Mouse (Mus musculus) forebrain, embryonic 11.5 days (tissue): Measurements from ENCODE around the gene Zfp639. TPM values are rescaled to one million over a fixed set of nuclear protein-coding genes. Genes with fewer than 3 reads are reported as not detected.

Experiments
- ATAC-seq: fragments of 200-750 bp; cut with Nextera tagmentation; replicated peaks from 2 replicates; pipeline ENCODE4 v1.8.0; 2017; ENCODE audit warnings: moderate TSS enrichment; ENCODE audit not compliant: low FRiP score
- DNase-seq: peaks from one replicate; pipeline ENCODE4 v3.0.0-alpha.2; 2017; ENCODE audit warnings: low spot score
- H3K27ac ChIP-seq: fragments of 300-500 bp; sonication (generic); 2 replicates; pipeline ENCODE4 v1.5.1; 2014; ENCODE audit warnings: low read depth, low read length
- H3K27me3 ChIP-seq: fragments of 300-500 bp; sonication (generic); 2 replicates; pipeline ENCODE4 v1.6.1; 2014; ENCODE audit warnings: mild to moderate bottlenecking, low read length, mixed read lengths; ENCODE audit not compliant: control insufficient read depth, insufficient read depth
- H3K36me3 ChIP-seq: fragments of 300-500 bp; sonication (generic); 2 replicates; pipeline ENCODE4 v1.6.1; 2014; ENCODE audit warnings: mild to moderate bottlenecking, low read length, moderate library complexity, mixed read lengths; ENCODE audit not compliant: control insufficient read depth, insufficient read depth
- H3K4me1 ChIP-seq: fragments of 300-500 bp; sonication (generic); replicated peaks from 2 replicates; pipeline ENCODE4 v1.6.1; 2014; ENCODE audit warnings: low read length, mixed read lengths; ENCODE audit not compliant: control insufficient read depth, insufficient read depth
- H3K4me2 ChIP-seq: fragments of 300-500 bp; sonication (generic); 2 replicates; pipeline ENCODE4 v1.6.1; 2014; ENCODE audit warnings: low read depth, mild to moderate bottlenecking, low read length, moderate library complexity, mixed read lengths; ENCODE audit not compliant: severe bottlenecking
- H3K4me3 ChIP-seq: fragments of 300-500 bp; sonication (generic); 2 replicates; pipeline ENCODE4 v1.5.1; 2014; ENCODE audit warnings: low read depth, low read length
- H3K9ac ChIP-seq: fragments of 300-500 bp; sonication (generic); 2 replicates; pipeline ENCODE4 v1.6.1; 2014; ENCODE audit warnings: low read length
- H3K9me3 ChIP-seq: fragments of 300-500 bp; sonication (generic); 2 replicates; pipeline ENCODE4 v1.6.1; 2016; ENCODE audit warnings: low read length, mixed read lengths; ENCODE audit not compliant: control insufficient read depth
- WGBS: fragments of 180-500 bp; shearing (Covaris S2); extraction: QIAGEN DNeasy Blood & Tissue Kit; methylation state at CpG from one replicate; pipeline ENCODE4 v1.1.7; 2014; 5-methylcytosine and 5-hydroxymethylcytosine counted together
- polyA plus RNA-seq: library from polyadenylated mRNA; unstranded; fragments of >200 nt; fragmentation: Nextera tagmentation; extraction: Ambion mirVana; gene quantifications from 2 replicates; pipeline ENCODE4 v1.2.1, GENCODE M21; 2014

The Zfp639 gene
- polyA plus RNA-seq: 47.0 and 56.9 TPM in 2 replicates

DNA sequence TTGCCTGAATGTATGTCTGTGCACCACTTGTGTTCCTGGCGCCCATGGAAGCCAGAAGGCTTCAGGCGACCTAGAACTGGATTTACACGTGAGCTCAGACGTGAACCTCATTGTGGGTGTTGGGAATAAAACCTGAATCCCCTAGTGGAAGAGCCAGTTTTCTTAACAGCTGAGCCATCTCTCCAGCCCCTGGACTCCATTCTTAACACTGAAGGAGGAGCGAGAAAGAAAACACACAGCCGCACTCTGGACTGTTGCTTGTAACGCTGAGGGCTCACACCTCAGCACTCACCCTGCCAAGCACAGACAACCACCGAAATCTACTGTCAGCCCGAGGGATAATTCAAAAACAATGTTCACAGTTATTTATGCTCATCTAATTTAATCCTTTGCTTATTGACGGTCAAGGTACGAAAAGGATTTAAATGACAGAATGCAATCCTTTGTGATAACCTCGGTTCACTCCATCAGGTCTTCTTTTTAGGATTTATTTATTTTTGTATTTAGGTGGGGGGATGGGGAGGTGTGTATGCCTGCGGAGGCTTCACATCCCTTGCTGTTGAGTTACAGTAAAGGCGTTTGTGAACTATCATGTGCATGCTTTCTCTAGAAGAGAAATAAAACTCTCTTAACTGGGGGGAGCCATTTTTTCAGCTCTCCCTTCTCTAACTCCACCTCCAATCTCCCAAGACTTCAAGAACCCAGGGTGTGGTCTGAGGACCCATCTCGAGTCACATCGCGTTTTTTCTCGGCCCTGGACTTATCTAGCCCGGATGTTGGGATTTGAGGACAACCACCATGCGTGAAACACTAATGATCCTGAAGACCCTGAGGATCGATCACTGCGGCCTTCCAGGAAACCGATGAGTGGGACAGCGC lies at the start of gene Zfp639:
TSS of gene Zfp639 (plus strand) at position 764 of the 879 bp plus-strand sequence.
- Histone ChIP-seq H3K27ac (peak within 1 kb of the TSS; percentile 65; the same call in 1 of the 2 replicates), H3K27me3 (no peaks in the 10 kb centered on the region), H3K9me3 (no peaks in the 10 kb centered on the region), H3K4me2 (peak within 1 kb of the TSS; percentile 64), H3K4me3 (peak within 1 kb of the TSS; percentile 86), H3K4me1 (no peaks in the 10 kb centered on the region; the same call in 1 of the 2 replicates), H3K9ac (peak within 1 kb of the TSS; percentile 87), H3K36me3 (no peaks in the 10 kb centered on the region)
- WGBS: 8% methylated on average over 24 of the region's 24 CpGs
- DNase-seq (no peak), ATAC-seq (no peak; the same call in 1 of the 2 replicates)

DNA sequence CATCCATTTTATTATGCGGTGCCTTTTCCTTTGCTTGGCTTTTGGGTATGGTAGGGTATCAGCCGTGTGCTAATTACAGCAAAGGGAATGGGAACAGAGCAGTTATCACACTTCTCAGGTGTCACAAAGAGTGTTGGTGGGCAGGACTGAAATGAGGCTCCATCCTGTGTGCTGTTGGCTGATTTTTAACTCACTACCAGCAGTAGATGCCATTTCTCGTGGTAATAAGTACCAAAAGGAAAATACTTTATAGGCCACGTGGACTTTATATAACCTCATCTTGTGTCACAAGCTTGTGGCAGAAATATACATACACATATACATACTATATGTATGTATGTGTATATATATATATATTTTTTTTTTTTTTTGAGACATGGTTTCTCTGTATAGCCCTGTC lies 42.7 kb upstream of the Zfp639 start:
- Histone ChIP-seq H3K27me3 (no peaks in the 10 kb centered on the region), H3K27ac (no peak overlapping the region), H3K4me2 (no peak overlapping the region), H3K36me3 (peaks cover 2% of the 10 kb centered on the region; the same call in 1 of the 2 replicates), H3K4me1 (no peaks in the 10 kb centered on the region), H3K4me3 (no peak overlapping the region), H3K9me3 (no peaks in the 10 kb centered on the region), H3K9ac (no peak overlapping the region)
- 88% methylated on average over 4 of the region's 4 CpGs for WGBS
- no peak for ATAC-seq
- DNase-seq: no peak

DNA sequence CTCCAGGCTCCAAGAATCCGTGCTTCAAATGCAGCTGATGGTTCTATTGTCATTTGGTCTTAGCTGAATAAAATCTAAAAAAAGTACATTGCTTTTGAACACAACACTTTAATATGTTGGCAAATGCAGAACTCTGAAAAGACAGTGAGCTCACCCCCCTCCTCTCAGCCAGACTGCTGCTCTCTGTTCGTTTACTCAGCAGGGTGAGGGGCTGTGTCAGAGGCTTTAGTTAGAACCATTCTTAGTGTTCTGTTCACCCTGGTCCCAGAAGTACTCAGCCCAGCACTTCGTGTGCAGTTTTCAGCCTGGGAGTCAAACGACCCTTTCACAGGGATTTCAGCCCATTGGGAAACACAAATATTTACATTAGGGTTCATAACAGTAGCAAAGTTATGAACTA lies 41.6 kb upstream of the Zfp639 start:
- 73% methylated on average over 4 of the region's 4 CpGs for WGBS
- DNase-seq (no peak), ATAC-seq (no peak)
- Histone ChIP-seq H3K9ac (no peak overlapping the region), H3K27me3 (no peaks in the 10 kb centered on the region), H3K9me3 (no peaks in the 10 kb centered on the region), H3K4me3 (no peak overlapping the region), H3K4me2 (no peak overlapping the region), H3K4me1 (no peaks in the 10 kb centered on the region), H3K27ac (no peak overlapping the region), H3K36me3 (no peaks in the 10 kb centered on the region; the same call in 1 of the 2 replicates)

DNA sequence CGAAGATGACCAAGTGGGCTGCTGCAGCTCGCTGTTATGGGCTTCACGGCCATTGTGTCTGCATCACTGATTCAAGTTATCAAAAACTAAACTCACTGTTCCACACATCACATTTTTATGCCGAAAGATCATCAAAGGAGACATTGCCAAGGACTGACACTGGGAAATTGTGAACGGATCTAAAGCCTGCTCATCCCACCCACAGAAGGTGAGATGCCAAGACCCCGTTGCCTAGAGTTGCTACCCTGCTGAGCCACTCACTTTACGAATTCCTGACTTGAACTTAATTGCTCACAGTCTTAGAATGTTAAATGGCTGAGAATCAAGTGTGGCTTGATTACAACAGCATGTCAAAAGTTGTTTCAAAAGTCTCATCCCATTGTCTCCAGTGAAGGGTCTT lies 39.6 kb upstream of the Zfp639 start:
- no peaks in the 10 kb centered on the region for H3K36me3 ChIP-seq
- H3K4me1 ChIP-seq: no peaks in the 10 kb centered on the region
- no peak overlapping the region for H3K4me3 ChIP-seq
- H3K9ac ChIP-seq: no peak overlapping the region
- WGBS: 77% methylated on average over 7 of the region's 7 CpGs
- no peak overlapping the region for H3K27ac ChIP-seq
- DNase-seq (no peak), ATAC-seq (no peak)
- H3K9me3 ChIP-seq: no peaks in the 10 kb centered on the region
- H3K4me2 ChIP-seq: no peak overlapping the region
- no peaks in the 10 kb centered on the region for H3K27me3 ChIP-seq

DNA sequence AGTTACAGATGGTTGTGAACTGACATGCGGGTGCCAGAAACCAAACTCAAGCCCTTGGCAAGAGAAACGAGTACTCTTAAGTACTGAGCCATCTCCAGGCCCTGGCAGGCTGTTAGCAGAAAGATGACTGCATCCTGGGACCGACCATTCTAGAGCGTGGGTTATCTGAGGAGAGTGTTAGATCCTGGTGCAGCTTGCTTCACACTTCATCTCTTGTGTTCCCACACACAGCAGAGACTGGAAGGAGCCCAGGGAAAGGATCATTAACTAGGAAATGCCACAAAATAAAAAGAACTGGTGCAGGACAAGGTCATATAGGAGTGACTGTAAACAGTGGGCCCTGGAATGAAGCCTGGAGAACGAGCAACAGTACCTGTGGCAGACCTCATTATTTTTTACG lies 39.0 kb upstream of the Zfp639 start:
- no peaks in the 10 kb centered on the region for H3K27me3 ChIP-seq
- H3K9me3 ChIP-seq: no peaks in the 10 kb centered on the region
- WGBS: 89% methylated on average over 6 of the region's 6 CpGs
- H3K9ac ChIP-seq: no peak overlapping the region
- H3K4me1 ChIP-seq: no peaks in the 10 kb centered on the region
- no peak for ATAC-seq
- no peak for DNase-seq
- no peaks in the 10 kb centered on the region for H3K36me3 ChIP-seq
- H3K27ac ChIP-seq: no peak overlapping the region
- H3K4me2 ChIP-seq: no peak overlapping the region
- H3K4me3 ChIP-seq: no peak overlapping the region

DNA sequence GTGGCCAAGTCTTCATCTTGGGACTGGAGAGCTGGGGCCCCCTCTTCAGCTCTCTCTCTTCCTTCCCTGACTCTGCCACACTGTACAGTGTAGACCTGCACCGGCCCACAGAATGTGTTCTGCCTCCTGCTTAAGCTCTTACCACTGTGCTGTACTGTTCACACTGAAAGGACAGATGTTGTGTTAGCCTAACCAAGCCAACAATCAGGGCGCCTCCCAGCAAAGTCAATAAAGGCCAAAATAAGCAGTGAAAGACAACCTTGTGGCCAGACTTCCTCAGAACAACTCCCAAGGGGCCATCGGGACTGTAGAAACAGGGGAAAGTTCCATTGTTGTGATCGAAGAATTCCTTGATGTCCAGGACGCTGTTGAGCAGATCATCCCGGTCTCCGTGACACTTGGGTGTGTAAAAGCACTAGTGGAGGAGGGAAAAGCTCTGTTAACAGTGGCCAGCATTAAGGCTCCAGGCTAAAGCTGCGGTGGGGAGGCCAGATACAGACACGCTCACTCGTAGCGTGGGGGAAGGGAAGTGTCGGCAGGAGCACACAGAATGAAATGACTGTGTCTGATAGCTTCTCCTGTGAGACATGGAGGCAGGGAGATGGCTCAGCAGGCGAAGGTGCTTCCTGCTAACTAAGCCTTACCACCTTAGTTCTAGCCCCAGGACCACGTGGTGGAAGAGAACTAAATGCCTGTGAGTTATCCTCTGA lies 37.7 kb upstream of the Zfp639 start:
- Histone ChIP-seq H3K9ac (no peak overlapping the region), H3K27ac (no peak overlapping the region), H3K4me3 (no peak overlapping the region), H3K4me1 (no peaks in the 10 kb centered on the region), H3K4me2 (no peak overlapping the region), H3K36me3 (no peaks in the 10 kb centered on the region), H3K9me3 (no peaks in the 10 kb centered on the region), H3K27me3 (no peaks in the 10 kb centered on the region)
- WGBS: 85% methylated on average over 14 of the region's 14 CpGs
- DNase-seq: no peak
- ATAC-seq: no peak

DNA sequence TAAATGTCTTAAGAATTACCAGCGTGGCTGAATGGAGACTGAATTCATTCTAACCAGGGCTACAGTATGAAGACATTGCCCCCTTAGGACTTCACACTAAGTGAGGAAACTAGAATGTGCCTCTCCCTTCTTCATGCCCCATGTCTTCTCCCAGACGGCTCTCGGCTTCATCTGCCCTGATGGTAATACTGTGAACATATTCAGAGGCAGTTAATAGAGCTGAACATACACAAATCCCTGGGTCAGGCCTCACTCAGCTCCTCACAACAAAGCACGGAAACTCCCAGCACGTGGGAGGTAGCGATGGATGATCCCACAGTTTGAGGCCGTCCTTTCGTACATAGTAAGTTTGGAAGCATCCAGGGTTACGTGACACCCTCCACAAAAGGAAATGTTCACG lies 36.9 kb upstream of the Zfp639 start:
- Histone ChIP-seq H3K4me1 (no peaks in the 10 kb centered on the region), H3K4me3 (no peak overlapping the region), H3K9me3 (no peaks in the 10 kb centered on the region), H3K9ac (no peak overlapping the region), H3K36me3 (no peaks in the 10 kb centered on the region), H3K27ac (no peak overlapping the region), H3K4me2 (no peak overlapping the region), H3K27me3 (no peaks in the 10 kb centered on the region)
- 90% methylated on average over 10 of the region's 10 CpGs for WGBS
- no peak for ATAC-seq
- DNase-seq: no peak

DNA sequence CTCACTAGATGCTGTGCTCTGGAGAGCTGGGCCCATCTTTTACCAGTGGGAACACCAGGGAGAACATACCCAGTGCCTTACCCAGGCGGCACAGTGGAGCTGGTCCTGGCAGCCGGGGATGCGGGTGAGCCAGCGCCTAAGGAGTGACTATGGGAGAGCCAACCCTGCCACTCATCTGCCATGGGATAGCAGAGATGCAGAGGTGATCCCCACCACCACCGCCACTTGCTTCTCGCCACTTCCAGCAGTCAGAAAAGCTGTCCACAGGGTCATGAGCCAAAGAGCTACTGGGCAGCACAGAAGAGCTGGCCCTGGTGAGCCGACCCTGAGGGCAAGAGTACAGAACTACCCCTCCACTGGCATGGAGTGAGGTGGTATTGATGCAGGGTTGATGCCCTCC lies 30.1 kb upstream of the Zfp639 start:
- no peak overlapping the region for H3K9ac ChIP-seq
- WGBS: 90% methylated on average over 7 of the region's 7 CpGs
- no peak overlapping the region for H3K4me3 ChIP-seq
- H3K27me3 ChIP-seq: no peaks in the 10 kb centered on the region
- H3K4me2 ChIP-seq: no peak overlapping the region
- ATAC-seq (no peak), DNase-seq (no peak)
- no peaks in the 10 kb centered on the region for H3K4me1 ChIP-seq
- H3K27ac ChIP-seq: no peak overlapping the region
- H3K9me3 ChIP-seq: no peaks in the 10 kb centered on the region
- no peaks in the 10 kb centered on the region for H3K36me3 ChIP-seq
